Mouse (Mus musculus) embryonic facial prominence, embryonic 12.5 days (tissue): ENCODE measurements around the gene Ebf1. TPM values are rescaled to one million over a fixed set of nuclear protein-coding genes. Genes with fewer than 3 reads are reported as not detected.

ENCODE experiments used
- ATAC-seq: fragments of 200-750 bp; cut with Nextera tagmentation; 2 replicates; pipeline ENCODE4 v1.8.0; 2017; ENCODE audit not compliant: insufficient number of reproducible peaks, insufficient read depth, low FRiP score, low TSS enrichment
- H3K27ac ChIP-seq: fragments of 300-500 bp; sonication (generic); 2 replicates; pipeline ENCODE4 v1.5.1; 2016; ENCODE audit warnings: mild to moderate bottlenecking
- H3K27me3 ChIP-seq: fragments of 300-500 bp; sonication (generic); 2 replicates; pipeline ENCODE4 v1.6.1; 2016; ENCODE audit warnings: mild to moderate bottlenecking, moderate library complexity
- H3K36me3 ChIP-seq: fragments of 300-500 bp; sonication (generic); 2 replicates; pipeline ENCODE4 v1.6.1; 2016; ENCODE audit warnings: mild to moderate bottlenecking
- H3K4me1 ChIP-seq: fragments of 300-500 bp; sonication (generic); 2 replicates; pipeline ENCODE4 v1.6.1; 2016
- H3K4me2 ChIP-seq: fragments of 300-500 bp; sonication (generic); replicated peaks from 2 replicates; pipeline ENCODE4 v1.6.1; 2016; ENCODE audit warnings: mild to moderate bottlenecking, moderate library complexity
- H3K4me3 ChIP-seq: fragments of 300-500 bp; sonication (generic); 2 replicates; pipeline ENCODE4 v1.5.1; 2016; ENCODE audit warnings: mild to moderate bottlenecking
- H3K9ac ChIP-seq: fragments of 300-500 bp; sonication (generic); 2 replicates; pipeline ENCODE4 v1.6.1; 2016; ENCODE audit warnings: mild to moderate bottlenecking, moderate library complexity
- H3K9me3 ChIP-seq: fragments of 300-500 bp; sonication (generic); 2 replicates; pipeline ENCODE4 v1.6.1; 2016; ENCODE audit warnings: mild to moderate bottlenecking, moderate library complexity
- WGBS: fragments of 180-500 bp; shearing (Covaris S2); methylation state at CpG from one replicate; pipeline ENCODE4 v1.1.7; 2016; 5-methylcytosine and 5-hydroxymethylcytosine counted together
- polyA plus RNA-seq: library from polyadenylated mRNA; unstranded; fragments of >200 nt; fragmentation: Nextera tagmentation; extraction: Ambion mirVana; gene quantifications from 2 replicates; pipeline ENCODE4 v1.2.1, GENCODE M21; 2016

Ebf1 gene
- polyA plus RNA-seq, 1 experiment from 2014 or later: 66.2 TPM

GRCm38 (mm10) chr11:44681306-44681705 lies 64.2 kb downstream of the Ebf1 start:
- H3K27me3 ChIP-seq: no peaks in the 10 kb centered on the region
- H3K9me3 ChIP-seq: no peaks in the 10 kb centered on the region
- H3K4me2 ChIP-seq: no peak overlapping the region
- ATAC-seq: no peak
- no peak overlapping the region for H3K4me3 ChIP-seq
- no peaks in the 10 kb centered on the region for H3K36me3 ChIP-seq
- H3K27ac ChIP-seq: no peak overlapping the region
- H3K9ac ChIP-seq: no peak overlapping the region
- peaks cover 25% of the 10 kb centered on the region for H3K4me1 ChIP-seq
- 79% methylated on average over 2 of the region's 2 CpGs for WGBS

GRCm38 (mm10) chr11:44681995-44682394 lies 64.9 kb downstream of the Ebf1 start:
- H3K27ac ChIP-seq: no peak overlapping the region
- no peaks in the 10 kb centered on the region for H3K9me3 ChIP-seq
- 96% methylated on average over 4 of the region's 4 CpGs for WGBS
- H3K4me1 ChIP-seq: peaks cover 25% of the 10 kb centered on the region
- no peak for ATAC-seq
- no peaks in the 10 kb centered on the region for H3K36me3 ChIP-seq
- H3K9ac ChIP-seq: no peak overlapping the region
- H3K4me3 ChIP-seq: no peak overlapping the region
- H3K27me3 ChIP-seq: no peaks in the 10 kb centered on the region
- no peak overlapping the region for H3K4me2 ChIP-seq

- H3K4me3 ChIP-seq: no peak overlapping the region
- no peaks in the 10 kb centered on the region for H3K9me3 ChIP-seq
- H3K36me3 ChIP-seq: no peaks in the 10 kb centered on the region
- H3K27ac ChIP-seq: peak overlapping the region; percentile 36; the same call in 1 of the 2 replicates
- H3K9ac ChIP-seq: no peak overlapping the region
- H3K4me1 ChIP-seq: peaks cover 25% of the 10 kb centered on the region
- no peak for ATAC-seq
- peak overlapping the region; percentile 27; the same call in 1 of the 2 replicates for H3K4me2 ChIP-seq
- no peaks in the 10 kb centered on the region for H3K27me3 ChIP-seq
- 18% methylated on average over 18 of the region's 18 CpGs for WGBS
Measured at GRCm38 (mm10) chr11:44682703-44683539, 65.8 kb downstream of the Ebf1 start.

GRCm38 (mm10) chr11:44684486-44685076 lies 67.5 kb downstream of the Ebf1 start:
- 49% methylated on average over 20 of the region's 20 CpGs for WGBS
- Histone ChIP-seq H3K9me3 (no peaks in the 10 kb centered on the region), H3K27me3 (no peaks in the 10 kb centered on the region), H3K4me1 (peaks cover 31% of the 10 kb centered on the region), H3K9ac (no peak overlapping the region), H3K4me2 (peak overlapping the region; percentile 14; the same call in 1 of the 2 replicates), H3K4me3 (no peak overlapping the region), H3K36me3 (no peaks in the 10 kb centered on the region), H3K27ac (peak overlapping the region; percentile 52)
- ATAC-seq: no peak

GRCm38 (mm10) chr11:44685129-44685528 lies 68.0 kb downstream of the Ebf1 start:
- H3K27ac ChIP-seq: 0 out of 2 replicates have a peak overlapping the region, but pooled peaks have one; percentile 52
- no peak overlapping the region for H3K9ac ChIP-seq
- no peak overlapping the region for H3K4me3 ChIP-seq
- H3K4me1 ChIP-seq: peaks cover 36% of the 10 kb centered on the region
- H3K27me3 ChIP-seq: no peaks in the 10 kb centered on the region
- 60% methylated on average over 3 of the region's 3 CpGs for WGBS
- no peaks in the 10 kb centered on the region for H3K36me3 ChIP-seq
- H3K9me3 ChIP-seq: no peaks in the 10 kb centered on the region
- H3K4me2 ChIP-seq: no peak overlapping the region
- no peak for ATAC-seq

- no peak overlapping the region for H3K4me3 ChIP-seq
Measured at GRCm38 (mm10) chr11:44685911-44686361, 68.8 kb downstream of the Ebf1 start.

GRCm38 (mm10) chr11:44686378-44686777 lies 69.3 kb downstream of the Ebf1 start:
- WGBS: 74% methylated on average over 12 of the region's 12 CpGs
- Histone ChIP-seq H3K4me2 (peak overlapping the region; percentile 28; the same call in 1 of the 2 replicates), H3K9ac (no peak overlapping the region), H3K27me3 (no peaks in the 10 kb centered on the region), H3K4me1 (peaks cover 36% of the 10 kb centered on the region), H3K4me3 (no peak overlapping the region), H3K27ac (peak overlapping the region; percentile 18; the same call in 1 of the 2 replicates), H3K36me3 (no peaks in the 10 kb centered on the region), H3K9me3 (no peaks in the 10 kb centered on the region)
- no peak for ATAC-seq

More at GRCm38 (mm10) chr11:44685911-44686361, 68.8 kb downstream of the Ebf1 start:
- no peak for ATAC-seq
- WGBS: 29% methylated on average over 21 of the region's 21 CpGs
- H3K4me2 ChIP-seq: peak overlapping the region; percentile 28
- no peaks in the 10 kb centered on the region for H3K9me3 ChIP-seq
- H3K36me3 ChIP-seq: no peaks in the 10 kb centered on the region
- no peak overlapping the region for H3K9ac ChIP-seq
- H3K27ac ChIP-seq: peak overlapping the region; percentile 18; the same call in 1 of the 2 replicates
- peaks cover 36% of the 10 kb centered on the region for H3K4me1 ChIP-seq
- H3K27me3 ChIP-seq: no peaks in the 10 kb centered on the region

- H3K9ac ChIP-seq: no peak overlapping the region
- no peak overlapping the region for H3K4me3 ChIP-seq
- H3K9me3 ChIP-seq: no peaks in the 10 kb centered on the region
- ATAC-seq: no peak
- no peak overlapping the region for H3K4me2 ChIP-seq
- no peaks in the 10 kb centered on the region for H3K36me3 ChIP-seq
- WGBS: 77% methylated on average over 3 of the region's 3 CpGs
- H3K4me1 ChIP-seq: peaks cover 30% of the 10 kb centered on the region
- no peak overlapping the region for H3K27ac ChIP-seq
- no peaks in the 10 kb centered on the region for H3K27me3 ChIP-seq
Measured at GRCm38 (mm10) chr11:44688542-44688941, 71.4 kb downstream of the Ebf1 start.

- no peaks in the 10 kb centered on the region for H3K27me3 ChIP-seq
- H3K9ac ChIP-seq: no peak overlapping the region
- ATAC-seq: no peak
- no peaks in the 10 kb centered on the region for H3K9me3 ChIP-seq
- H3K27ac ChIP-seq: 0 out of 2 replicates have a peak overlapping the region, but pooled peaks have one; percentile 36
- 49% methylated on average over 7 of the region's 7 CpGs for WGBS
- H3K36me3 ChIP-seq: no peaks in the 10 kb centered on the region
- peaks cover 27% of the 10 kb centered on the region for H3K4me1 ChIP-seq
- no peak overlapping the region for H3K4me3 ChIP-seq
- no peak overlapping the region for H3K4me2 ChIP-seq
Measured at GRCm38 (mm10) chr11:44689571-44690264, 72.6 kb downstream of the Ebf1 start.

GRCm38 (mm10) chr11:44690265-44690572 lies 73.1 kb downstream of the Ebf1 start:
- no peaks in the 10 kb centered on the region for H3K36me3 ChIP-seq
- no peaks in the 10 kb centered on the region for H3K27me3 ChIP-seq
- no peaks in the 10 kb centered on the region for H3K9me3 ChIP-seq
- H3K4me2 ChIP-seq: no peak overlapping the region
- no peak overlapping the region for H3K4me3 ChIP-seq
- H3K27ac ChIP-seq: no peak overlapping the region
- no peak overlapping the region for H3K9ac ChIP-seq
- WGBS: 90% methylated on average over 5 of the region's 5 CpGs
- peaks cover 22% of the 10 kb centered on the region for H3K4me1 ChIP-seq
- no peak for ATAC-seq

GRCm38 (mm10) chr11:44695416-44695815 lies 78.3 kb downstream of the Ebf1 start:
- Histone ChIP-seq H3K9me3 (no peaks in the 10 kb centered on the region), H3K27me3 (no peaks in the 10 kb centered on the region), H3K4me1 (peaks cover 15% of the 10 kb centered on the region)

More at GRCm38 (mm10) chr11:44695416-44695815, 78.3 kb downstream of the Ebf1 start:
- ATAC-seq: no peak
- H3K36me3 ChIP-seq: no peaks in the 10 kb centered on the region
- no peak overlapping the region for H3K4me2 ChIP-seq
- H3K27ac ChIP-seq: no peak overlapping the region
- no peak overlapping the region for H3K4me3 ChIP-seq
- WGBS: 92% methylated on average over 9 of the region's 9 CpGs
- H3K9ac ChIP-seq: no peak overlapping the region
